Mouse (Mus musculus): ENCODE data around the gene Scaf8.
A peak's percentile ranks its signal among the peaks of the same experiment; 100 is the strongest.
"Not testable (repeated sequence)": the region's sequence is repeated elsewhere in the genome, so short reads cannot be mapped to it uniquely, and the experiment has no call there.

The Scaf8 gene

DNA sequence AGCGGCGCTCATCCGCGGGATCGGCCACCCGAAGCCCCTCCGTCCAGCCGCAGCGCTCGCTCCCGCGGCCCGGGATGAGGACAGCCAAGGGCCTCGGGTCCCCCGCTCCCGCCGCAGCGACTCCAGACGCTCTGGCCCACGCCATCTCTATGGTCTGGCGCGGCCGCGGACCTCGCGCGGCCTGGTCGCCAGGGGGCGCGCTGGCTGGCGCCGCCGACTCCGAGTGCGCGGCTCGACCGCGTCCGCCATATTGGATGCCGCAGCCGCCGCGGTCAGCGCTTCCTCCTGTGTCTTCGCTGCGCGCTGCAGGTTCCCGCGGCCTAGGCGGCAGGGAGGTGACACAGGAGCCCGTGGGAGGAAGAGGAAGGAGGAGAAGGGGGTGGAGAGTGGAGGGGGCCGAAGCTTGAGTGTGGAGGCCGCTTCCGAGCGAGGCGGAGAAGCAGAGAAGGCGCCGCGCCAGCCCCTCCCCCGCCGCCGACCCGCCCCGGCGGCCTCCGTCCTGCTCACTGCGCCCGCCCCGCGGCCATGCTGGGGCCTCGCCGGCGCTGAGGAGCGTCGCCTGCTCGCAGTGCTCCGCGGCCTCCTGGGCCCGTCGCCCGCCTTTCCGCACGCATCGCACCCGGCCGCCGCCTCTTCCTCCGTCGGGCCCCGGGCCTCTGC lies at the start of gene Scaf8:
Scaf8 (plus strand) TSS at position 253 of the 660 bp plus-strand sequence.
- peak; percentile 89 for DNase-seq

DNA sequence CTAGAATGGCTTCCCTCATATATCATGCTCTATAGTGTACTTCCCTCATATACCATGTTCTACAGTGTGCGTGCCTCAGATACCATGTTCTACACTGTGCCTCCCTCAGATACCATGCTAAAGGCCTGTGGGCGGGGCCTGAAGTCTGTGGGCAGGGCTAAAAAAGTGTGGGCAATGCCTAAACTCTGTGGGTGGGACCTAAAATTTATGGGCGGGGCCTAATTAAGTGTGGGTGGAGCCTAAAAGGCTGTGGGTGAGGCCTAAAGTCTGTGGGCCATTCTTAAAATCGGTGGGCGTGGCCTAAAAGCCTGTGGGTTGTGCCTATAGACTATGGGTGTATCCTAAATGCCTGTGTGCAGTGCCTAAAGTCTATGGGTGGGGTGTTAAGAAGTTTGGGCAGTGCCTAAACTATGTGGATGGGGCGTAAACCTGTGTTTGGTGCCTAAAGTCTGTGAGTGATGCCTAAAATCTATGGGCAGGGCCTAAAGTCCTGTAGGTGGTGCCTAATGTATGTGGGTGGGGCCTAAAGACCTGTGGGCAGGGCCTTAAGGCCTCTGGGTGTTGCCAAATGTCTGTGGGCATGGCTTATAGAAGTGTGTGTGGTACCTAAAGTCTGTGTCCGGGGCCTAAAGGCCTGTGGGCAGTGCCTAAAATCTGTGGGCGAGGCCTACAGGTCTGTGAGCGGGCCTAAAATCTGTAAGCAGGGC lies 39.5 kb upstream of the Scaf8 start:
- no peak for DNase-seq

DNA sequence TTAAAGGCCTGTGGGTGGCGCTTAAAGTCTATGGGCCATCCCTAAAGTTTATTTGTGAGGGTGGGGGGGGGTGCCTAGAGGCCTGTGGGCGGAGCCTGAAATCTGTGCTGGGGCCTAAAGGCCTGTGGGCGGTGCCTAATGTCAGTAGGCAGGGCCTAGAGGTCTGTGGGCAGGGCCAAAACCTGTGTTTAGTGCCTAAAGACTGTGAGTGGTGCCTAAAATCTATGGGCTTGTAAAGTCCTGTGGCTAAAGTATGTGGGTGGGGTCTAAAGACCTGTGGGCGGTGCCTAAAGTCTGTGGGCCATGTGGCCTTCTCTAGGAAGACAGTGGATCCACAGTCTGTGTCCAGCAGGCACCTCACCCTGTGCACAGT lies 38.9 kb upstream of the Scaf8 start:
- no peak for DNase-seq

DNA sequence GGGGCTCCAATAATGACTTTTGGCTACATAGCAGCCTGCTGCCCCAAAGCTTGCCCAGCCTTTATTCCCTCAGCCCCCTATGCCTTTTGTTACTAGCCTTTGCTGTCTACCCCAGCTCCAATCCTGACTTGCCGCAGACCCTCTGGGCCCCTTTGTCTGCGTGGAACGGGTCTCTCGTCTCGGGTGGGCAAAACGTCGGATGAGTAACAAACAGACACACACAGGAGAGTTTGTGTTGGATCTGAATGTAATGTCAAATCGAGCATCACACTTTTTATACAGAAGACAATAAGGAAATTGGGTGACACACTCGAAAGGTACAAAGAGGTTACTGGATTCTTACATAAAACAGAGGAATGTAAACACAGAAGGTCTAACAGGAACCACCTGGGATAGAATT lies 36.8 kb upstream of the Scaf8 start:
- not testable (repeated sequence) for DNase-seq

DNA sequence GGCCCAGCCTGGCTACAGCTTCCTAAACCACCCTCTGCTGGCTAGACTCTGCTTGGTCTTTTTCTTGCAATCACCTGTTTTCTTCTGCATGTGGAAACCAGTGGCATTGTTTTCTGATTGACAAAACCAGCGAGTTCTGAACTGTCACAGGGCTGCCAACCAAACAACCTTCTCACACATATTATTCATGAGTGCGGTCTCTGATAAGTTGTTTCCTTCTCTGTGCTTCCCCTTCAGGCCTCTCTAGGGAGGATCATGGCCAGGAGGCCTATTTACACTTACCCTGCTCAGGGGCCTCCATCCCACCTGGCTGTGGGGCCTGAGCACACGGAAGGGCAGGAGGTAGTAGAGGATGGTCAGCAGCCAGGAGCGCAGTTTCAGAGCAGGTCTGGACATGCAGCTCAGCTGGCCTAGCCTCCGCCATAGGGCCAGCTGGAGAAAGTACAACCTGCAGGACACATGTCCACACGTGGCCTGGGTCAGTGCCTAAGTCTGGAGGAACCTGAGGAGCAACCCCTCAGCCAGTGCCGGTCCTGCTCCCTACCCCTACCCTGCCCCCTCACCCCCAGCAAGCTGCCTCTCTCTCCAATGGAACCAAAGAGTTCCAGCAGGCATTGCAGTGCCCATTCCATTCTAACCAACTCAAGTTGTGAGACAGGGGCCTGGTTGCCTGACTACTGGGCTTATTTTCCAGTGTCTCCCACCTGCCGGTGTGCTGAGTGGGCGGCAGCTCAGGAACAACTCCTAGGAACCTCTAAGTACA lies 34.0 kb upstream of the Scaf8 start:
- not testable (repeated sequence) for DNase-seq

DNA sequence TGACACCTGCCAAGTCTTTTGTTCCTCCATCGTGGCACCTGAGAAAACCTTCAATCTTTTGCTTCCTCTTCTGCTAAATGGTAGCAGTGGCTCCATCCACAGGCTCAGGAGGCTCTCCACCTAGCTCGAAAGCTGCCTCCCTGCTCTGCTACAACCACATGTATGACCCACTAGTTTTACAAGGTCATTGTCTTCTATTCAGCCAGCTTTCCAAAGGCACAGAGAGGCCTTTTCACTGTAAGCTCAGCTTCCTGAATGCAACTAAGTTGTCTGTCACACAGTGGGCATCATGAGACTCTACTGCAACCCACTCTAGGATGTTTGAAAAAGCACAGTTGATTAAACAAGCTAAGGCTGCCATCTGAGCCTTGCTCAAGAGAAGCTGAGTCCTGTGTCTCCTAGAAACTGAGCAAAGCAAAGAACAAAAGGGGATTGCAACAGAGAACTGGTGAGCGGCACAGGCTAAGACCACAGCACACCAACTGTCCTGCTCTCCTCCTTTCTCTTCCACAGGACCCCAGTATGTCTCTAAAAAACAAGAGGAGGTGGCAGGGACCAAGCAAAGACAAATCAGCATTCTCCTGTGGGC lies 33.2 kb upstream of the Scaf8 start:
- peak; percentile 95 for DNase-seq

DNA sequence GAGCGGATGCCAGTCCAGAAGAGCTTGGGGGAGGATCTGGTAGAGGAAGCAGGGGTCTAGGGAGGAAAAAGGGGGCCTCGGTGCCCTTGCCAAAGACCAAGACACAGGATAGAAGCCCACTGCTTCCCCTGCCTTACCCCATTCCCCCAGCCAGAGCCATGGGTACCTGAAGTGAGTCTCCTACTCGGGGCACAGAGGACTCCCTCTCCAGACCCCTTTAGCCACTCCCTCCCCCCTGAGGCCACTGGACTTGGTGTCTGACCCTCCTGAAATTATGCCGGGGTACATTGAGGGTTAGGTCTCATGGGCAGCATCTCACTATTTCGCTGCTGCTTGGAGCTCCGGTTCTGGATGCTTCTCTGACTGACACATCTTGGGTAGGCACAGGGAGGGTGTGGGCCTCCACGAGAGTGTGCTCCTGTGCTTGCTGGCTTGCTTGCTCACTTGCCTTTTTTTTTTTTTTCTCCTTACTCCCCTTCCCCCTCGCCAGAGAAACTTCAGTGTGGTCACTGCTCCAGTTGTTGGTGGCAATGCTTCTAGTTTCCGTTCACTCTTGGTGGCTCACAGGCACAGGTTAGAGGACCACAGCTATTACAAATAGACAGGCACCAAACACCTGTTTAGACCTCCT lies 32.5 kb upstream of the Scaf8 start:
- DNase-seq: peak; percentile 68

DNA sequence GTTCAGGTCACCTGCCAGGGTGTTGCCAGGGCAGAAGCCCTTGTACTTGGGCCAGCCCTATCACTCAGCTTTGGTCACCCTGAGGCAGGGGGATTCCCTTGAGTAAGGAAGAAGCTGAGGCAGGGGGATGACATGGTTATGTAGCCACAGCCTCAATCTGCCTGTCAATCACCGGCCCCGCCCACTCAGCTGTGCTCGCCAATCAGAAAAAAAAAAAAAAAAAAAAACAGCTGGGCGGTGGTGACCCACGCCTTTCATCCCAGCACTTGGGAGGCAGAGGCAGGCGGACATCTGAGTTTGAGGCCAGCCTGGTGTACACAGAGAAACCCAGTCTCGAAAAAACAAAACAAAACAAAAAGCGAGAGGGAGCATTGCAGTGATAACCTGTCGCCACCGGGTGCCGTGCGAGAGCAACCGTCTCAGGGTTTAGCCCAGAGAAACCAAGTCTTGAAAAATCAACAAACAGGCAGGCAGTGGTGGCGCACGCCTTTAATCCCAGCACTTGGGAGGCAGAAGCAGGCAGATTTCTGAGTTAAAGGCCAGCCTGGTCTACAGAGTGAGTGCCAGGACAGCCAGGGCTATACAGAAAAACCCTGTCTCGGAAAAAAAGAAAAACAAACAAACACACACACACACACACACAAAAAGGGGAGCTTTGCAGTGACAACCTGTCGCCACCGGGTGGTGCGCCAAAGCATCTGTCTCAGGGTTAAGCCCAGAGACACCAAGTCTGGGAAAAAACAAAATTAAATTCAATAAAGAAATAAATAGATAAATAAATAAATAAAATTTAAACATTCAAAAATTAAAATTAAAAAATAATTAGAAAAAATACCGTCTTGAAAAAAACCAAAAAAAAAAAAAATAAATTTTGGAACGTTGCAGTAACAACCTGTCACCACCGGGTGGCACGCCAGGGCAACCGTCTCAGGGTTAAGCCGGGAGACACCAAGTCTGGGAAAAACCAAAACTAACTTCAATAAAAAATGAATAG lies 31.7 kb upstream of the Scaf8 start:
- DNase-seq: peak; percentile 64

DNA sequence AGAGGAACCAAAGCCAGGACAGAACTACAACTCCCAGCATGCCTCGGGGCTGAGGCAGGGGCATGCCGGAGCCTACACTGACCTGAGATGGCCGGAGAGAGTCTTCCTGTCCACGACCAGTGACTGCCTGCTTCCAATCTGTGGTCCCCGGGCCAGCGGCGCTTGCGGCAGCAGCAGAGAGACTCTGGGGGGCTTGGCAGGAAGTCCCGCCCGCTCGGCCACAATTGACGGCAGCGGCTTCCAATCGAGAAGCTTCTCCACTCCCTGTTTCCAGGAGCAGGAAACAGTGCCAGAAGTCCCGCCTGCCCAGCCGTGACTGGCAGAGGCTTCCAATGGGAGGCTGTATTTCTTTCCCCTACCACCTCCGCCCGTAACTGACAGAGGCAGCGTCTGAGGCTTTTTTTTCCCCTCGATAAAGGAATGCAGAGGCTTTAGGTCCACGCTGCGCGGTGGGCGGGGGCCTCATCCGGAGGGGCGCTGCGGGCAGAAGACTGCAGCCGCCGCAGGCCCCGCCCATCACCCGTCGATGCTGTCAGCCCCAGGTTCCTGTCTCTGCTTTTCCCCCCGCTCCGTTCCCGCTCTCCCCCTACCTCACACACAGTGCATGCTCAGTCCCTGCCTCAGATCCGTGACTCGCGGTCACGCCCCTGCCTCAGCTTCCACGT lies 30.8 kb upstream of the Scaf8 start:
- DNase-seq: peak; percentile 95

DNA sequence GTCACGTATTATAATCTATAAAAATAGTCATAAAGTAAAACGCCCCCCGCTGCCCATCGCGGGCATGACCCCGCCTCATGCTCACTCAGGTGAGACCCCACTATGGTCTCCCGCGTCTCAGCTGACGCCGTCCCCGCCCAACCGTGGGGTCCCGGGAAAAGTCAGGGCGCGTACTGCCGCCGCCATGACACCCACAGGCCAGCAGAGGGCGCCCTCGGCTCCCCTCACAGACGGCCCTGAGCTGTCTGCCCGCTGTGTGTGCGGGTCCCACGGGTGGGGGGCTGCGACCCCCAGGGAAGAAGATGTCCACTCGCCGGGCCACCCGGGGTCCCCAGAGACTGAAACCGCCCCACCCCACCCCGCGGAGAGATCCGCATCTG lies 30.2 kb upstream of the Scaf8 start:
- no peak for DNase-seq

DNA sequence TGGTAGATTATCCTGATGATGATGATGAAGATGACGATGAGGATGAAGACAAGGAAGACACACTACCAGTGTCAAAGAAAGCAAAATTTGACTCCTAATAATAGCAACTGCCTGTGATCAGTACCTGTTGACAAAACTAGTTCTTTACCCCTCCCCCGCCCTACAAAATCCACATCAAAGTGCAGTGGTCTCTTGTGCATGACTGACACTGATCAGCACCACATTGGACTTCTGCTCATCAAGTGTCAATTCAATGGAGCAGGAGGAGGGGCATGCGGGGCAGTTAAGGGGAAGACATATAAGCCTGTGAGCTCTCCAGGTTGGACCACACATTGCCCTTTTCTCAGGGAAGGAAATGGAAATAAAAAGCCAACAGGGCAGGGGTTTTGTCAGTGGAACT lies 29.6 kb upstream of the Scaf8 start:
- peak; percentile 11 for DNase-seq

DNA sequence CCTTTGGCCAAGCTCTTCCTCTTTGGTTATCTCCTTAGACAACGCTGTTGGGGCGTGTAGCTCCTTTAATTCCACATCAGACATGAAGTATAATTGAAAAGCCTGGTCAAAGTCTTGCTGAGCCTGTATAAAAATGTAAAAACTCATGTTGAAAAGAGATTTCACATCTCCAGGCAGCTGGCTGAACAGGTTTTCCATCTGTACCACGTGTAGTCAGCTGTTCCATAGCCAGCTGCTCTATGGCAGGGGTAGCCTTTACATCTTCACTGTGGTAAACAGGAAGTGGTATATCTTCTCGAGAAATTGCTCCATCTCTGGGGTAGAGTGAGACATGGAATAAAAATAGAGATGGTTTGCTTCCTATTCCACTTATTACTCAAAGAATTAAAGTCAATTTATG lies 22.1 kb upstream of the Scaf8 start:
- no peak for DNase-seq

DNA sequence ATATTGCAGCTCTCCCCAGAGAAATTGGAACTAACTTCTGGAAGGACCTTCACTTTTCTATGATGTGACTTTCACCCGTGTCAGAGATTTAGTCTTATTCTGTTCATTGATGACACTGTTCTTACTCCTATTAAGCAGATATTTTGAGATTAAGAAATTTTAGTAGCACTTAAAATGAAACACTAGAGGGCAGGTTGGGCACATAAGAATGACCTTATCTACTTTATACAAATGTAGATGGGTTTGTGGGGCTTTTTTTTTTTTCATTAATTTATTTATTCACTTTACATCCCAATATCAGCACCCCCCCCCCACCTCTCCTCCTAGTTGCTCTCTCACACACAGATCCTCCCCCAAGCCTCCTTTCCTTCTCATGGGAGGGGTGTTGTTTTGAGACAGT lies 15.5 kb upstream of the Scaf8 start:
- DNase-seq: not testable (repeated sequence)

DNA sequence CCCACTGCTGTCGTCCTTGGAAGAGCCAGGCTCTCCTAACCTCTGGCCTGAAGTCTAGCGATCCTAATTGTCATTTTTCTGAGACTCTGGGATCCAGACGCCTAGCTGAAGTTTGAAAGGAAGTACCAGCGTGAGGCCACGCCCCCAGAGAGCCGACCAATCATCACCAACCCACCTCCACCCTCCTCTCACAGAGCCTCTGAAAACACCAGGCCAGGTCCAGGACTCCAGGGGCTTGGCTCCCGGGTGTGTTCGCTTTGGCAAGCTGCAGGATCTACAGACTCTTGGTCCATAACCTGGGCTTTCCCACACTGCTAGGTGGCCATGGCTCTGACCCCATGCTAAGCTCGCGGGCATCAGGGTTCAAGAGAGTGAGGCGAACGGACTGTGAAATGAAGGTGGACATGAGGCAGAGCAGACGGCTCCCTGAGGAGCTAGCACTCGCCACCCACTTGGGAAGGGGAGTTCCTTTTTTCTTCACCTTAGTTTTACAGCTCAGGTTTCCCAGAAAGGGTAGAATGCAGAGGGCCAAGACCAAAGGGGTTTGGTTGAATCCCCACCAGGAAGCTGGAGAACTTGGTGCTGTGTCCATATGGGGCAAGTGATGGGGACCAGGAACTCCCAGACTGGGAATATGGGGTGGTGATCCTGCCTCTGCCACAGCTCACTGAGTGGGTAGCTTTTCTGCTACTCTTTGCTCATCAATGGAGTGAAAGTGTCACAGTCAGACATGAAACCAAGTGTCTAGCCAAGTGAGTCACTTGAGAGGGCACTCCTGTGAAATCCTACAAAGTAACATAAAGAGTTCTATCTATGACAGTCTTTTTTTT lies 12.2 kb upstream of the Scaf8 start:
- DNase-seq: peak; percentile 91

DNA sequence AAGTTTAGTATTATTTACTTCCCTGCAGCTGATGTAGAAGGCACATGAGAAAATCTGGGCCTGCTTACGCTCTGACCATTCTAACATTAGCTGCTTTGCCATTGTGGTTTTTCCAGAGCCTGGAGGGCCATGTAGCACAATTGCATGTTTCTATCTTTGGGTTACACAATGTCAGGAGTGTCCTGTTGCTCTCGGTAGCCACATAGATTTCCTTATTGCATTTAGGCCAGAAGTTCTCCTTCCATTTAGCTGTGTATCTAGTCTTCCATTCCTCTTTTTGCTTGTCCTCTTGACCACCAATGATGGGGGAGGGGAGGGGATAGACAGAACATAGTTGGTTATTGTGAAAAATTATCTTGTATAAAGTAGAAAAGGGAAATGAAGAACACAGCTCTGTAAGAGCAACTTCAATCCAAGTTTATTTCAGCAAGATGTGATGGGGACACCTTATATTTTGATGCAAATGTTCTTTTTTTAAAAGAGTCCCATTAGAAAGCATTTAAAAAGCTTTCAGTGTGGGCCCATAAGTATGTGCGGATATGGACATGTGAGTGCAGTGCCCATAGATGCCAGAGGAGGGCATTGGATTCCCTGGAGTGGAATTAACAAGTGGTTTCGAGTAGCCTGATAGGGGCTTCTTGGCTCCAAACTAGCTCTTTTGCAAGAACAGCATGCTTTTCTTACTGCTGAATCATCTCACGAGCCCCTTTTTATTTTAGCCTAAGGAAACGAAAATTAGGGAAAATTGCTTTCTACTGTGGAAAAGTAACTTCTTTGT lies 10.4 kb upstream of the Scaf8 start:
- DNase-seq: no peak

DNA sequence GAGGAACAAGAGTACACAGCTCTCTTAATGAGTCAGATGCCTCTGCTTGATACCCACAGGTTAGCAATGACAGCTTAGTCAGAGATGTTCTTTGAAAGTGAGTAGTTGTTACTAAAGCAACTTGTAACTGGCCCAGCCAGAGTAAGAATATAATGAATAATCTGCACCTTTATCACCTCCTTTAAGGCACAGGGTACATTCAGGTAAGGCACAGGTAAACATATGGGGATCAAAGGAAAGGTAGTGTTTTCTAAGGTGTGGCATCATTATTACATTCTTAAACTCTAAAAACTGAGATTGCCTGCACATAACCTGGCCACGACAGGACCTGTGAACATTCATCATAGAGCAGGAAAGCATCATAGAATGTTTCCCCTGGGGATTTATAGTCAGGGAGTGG lies 9.8 kb upstream of the Scaf8 start:
- no peak for DNase-seq

DNA sequence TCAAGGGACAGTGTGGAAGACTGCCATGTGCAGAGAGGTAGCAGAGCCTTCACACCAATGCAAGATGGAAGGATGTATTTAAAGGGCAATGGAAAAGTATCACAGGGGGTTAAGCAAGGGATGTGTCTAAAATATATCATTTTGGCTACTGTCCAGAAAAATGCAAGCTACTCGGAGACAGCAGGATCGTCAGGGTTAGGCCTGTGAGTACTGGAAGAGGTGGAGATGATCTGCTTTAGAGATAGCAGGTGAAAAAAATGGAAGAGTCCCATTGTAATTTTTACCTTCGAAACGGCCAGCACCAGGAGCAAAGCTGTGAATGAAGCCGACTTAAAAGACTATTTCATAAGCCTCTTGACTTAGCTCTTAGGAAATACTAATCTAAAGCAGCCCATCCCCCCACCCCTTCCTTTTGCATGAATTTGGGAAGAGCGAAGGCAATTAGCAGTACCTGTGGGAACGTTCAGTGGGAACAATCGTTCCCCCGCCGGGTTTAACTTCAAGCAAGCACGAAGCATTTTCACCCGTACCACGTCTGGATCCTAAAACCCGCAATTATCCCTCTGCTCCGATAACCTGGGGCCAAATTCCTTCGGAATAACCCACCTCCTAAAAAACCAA lies 925 bp upstream of the Scaf8 start:
- DNase-seq: no peak

DNA sequence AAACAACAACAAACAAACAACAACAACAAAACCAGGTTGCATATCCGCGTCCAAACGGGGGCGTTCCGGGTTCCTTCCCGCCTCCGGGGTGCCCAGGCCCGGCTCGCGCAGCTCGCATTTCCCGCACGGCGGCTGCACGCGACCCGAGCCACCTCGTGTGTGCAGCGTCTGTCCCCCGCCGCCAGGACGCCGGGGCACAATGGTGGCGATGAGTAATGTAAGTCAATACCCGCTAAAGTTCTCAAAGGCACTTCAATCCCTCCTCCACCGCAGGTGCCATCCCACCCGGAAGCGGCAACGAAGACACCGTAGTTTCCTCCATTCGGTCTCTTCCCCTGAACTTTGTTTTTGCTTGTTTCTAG lies 433 bp upstream of the Scaf8 start:
- DNase-seq: no peak

DNA sequence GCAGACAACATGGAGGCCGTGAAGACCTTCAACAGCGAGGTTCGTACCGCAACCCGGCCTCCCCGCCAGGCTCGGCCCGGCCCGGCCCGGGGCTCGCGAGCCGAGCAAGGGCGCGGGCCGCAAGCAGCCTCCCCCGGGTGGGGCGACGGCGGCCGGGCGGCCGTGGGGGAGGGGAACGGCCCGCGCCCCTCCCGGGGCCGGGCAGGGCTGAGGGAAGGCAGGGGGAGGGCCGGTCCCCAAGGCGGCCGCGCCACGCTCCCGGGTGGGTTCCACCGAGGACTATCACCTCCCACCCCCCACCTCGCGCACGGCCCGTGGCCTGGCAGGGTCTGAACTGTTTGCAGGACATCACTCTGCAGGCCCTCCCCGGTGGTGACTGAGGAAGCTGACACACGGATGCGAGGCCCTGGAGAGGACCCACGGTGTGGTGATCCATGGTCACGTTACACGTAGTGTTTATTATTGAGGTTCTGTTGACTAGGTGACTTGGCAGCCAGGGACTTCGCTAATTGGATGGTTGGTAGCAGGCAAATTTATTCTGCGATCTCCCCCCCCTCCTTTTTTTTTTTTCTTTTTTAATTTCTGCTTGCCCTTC lies 705 bp downstream of the Scaf8 start:
- peak; percentile 62 for DNase-seq

Measured in kidney, adult 11 months (tissue).